Mouse (Mus musculus) cerebellum, adult 9-10 months (tissue): ENCODE measurements at regions not wholly inside any gene's neighbourhood (a gene's known extent, or its start where the extent isn't known, plus 50 kb on each side); places are given as distances from the start of the nearest gene placed in this dataset.

Source experiments
- DNase-seq: peaks from one replicate; pipeline ENCODE4 v3.0.0; 2022

- peak; percentile 56 for DNase-seq
Observed at GRCm38 (mm10) chr1:149556381-149556780, 404.7 kb downstream of the Pla2g4a start.

- no peak for DNase-seq
Observed at GRCm38 (mm10) chr1:149555355-149556007, 405.6 kb downstream of the Pla2g4a start.

GRCm38 (mm10) chr1:149546076-149546475 is 415.0 kb downstream of the Pla2g4a start:
- no peak for DNase-seq

- DNase-seq: peak; percentile 39
Observed at GRCm38 (mm10) chr1:149541386-149541785, 419.7 kb downstream of the Pla2g4a start.

GRCm38 (mm10) chr1:149533651-149534050 is 427.4 kb downstream of the Pla2g4a start:
- DNase-seq: no peak
